Mouse (Mus musculus) gastrocnemius, postnatal 10 days (tissue): ENCODE measurements around the gene Gtf3c3. TPM values are rescaled to one million over a fixed set of nuclear protein-coding genes. Genes with fewer than 3 reads are reported as not detected.

ENCODE experiments used
- DNase-seq: peaks from one replicate; pipeline ENCODE4 v3.0.0; 2021; ENCODE audit warnings: mixed read lengths
- long read RNA-seq, 2 experiments: library from polyadenylated mRNA; stranded (forward); transcript quantifications; one replicate each; pipeline ENCODE4 v2.0.0; 2021
- total RNA-seq, 2 experiments: library from RNA; stranded (reverse); gene quantifications; 2 replicates each; pipeline ENCODE4 v1.2.3; 2021

Gene Gtf3c3
- total RNA-seq = 10 to 100 TPM; 12.8 to 14.1 TPM
- long read RNA-seq, experiment 1, full-length matches to known transcripts = 11 of 12 reads
- long read RNA-seq, experiment 1, partial matches to known transcripts = 1 of 12 reads
- long read RNA-seq, experiment 1, other reads (novel, unspliced or antisense) = 0 of 12 reads
- long read RNA-seq, experiment 2, full-length matches to known transcripts = 11 of 11 reads
- long read RNA-seq, experiment 2, partial matches to known transcripts = 0 of 11 reads
- long read RNA-seq, experiment 2, other reads (novel, unspliced or antisense) = 0 of 11 reads

DNA sequence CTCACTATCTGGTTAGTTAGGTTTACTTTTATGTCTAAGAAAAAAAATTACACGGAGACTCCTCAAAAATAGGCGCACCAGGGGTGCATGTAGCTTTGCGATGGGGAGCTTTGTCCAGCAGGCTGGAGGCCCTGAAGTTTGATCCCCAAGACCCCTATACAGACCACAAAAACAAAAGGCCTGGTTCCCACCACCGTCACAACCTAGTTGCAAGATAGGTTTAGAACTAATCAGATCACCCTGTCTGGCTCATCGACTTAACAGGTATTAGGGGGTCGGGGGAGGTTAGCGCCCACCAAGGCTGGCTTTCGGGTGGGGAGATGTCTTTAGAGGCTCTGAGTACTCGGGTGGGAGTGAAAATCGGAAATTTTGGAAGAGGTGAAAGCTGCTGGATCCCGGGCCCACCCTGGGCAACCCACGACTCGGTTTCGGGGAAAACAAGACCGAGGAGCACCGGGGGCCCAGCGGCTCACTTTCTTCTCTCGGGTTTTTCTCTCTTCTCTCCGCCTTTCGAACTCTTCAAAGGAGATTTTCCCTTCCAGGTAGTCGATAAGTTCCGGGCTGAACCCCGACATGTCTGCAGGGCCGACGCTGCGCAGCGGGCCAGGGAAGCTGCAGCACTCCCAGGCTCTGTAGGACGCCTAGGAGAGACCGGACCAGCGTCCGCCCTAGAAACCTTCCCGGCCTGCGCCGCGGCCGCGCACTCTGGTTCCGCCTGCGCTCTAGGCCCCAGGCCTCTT, at the start of gene Gtf3c3:
Gtf3c3 (minus strand) TSS at position 632 of the 740 bp plus-strand sequence.
- peak; percentile 80 for DNase-seq

DNA sequence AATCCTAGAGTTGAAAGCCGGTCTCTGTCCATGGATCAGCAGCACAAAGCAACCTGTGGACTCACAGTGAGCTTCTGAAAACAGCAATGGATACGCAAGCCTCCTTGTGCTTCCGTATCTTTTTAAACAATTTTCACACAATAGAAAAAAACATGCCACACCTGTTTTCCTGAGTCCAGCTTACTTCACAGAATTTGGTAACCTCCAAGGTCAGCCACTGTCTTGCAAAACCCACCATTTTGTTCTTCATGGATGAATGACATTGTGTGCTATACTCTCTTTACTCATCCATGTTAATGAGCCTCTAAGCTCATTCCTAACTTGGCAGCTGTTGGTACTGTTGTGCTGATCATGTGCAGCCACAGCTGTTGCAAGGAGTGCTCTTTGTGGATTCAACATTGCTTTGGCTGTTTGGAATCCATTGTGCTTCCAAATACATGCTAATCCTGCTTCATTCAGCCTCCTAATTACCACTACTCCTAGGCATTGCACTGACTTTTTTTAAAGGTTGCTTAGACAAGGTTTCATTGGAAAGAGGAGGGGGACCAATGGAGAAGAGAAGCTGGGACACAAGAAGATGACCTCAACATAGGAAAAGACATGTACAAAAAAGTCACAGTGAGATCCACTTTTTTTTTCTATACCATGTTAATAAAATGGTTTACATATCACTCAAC, 46.1 kb upstream of the Gtf3c3 start:
- no peak for DNase-seq

DNA sequence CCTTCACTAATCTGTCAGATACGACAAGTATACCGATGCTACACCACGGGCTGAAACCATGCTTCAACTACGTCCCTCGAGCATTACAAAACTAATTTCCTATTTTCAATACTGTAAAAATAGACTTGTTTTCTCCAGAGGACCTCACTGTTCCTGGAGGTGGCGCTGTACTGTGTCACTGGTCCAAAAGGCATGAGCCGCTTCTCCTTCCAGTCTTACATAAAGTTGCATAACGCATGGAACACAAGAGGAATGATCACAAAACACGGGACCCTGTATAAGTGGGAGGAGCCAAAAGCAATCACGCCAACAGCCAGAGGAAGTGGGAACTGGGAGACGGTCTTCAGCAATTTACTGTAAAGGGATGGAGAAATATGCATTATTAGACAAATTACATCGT, 41.7 kb upstream of the Gtf3c3 start:
- no peak for DNase-seq

DNA sequence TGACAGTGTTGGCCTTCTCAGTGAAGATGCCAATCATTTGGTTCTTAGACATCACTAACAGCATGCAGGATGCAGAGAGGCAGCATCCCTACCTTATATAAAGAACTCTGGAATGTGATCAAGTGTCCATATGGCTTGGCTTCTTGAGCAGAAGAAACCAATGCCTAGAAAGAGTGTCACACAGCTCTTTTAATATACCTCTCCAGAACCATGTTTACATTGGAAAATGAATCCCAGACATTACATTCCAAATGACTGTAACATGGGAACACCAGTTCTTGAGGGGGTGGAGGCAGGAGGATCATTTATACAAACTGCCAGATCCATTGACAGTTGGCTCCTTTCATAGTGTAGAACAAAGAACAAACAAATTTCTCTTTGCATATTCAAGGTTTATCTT, 29.9 kb upstream of the Gtf3c3 start:
- no peak for DNase-seq

DNA sequence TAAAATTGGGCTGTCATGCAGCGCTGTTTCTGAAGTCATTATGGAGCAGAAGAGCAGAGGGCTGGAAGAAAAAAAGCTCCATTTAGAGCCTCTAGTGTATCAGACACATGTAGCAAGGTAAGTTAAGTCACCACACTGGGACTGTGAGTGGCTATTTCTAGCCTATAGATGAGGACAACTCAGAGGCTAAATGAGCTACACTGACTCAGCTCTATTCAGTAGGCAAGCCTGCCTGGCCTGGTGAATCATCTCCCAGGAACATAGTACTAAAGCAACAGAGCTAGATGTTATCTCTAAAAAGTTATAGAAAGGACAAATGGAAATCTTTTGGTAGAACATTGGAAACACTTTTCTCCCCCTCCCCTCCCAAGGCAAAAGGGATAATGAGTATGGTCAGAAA, 28.6 kb upstream of the Gtf3c3 start:
- DNase-seq = no peak

DNA sequence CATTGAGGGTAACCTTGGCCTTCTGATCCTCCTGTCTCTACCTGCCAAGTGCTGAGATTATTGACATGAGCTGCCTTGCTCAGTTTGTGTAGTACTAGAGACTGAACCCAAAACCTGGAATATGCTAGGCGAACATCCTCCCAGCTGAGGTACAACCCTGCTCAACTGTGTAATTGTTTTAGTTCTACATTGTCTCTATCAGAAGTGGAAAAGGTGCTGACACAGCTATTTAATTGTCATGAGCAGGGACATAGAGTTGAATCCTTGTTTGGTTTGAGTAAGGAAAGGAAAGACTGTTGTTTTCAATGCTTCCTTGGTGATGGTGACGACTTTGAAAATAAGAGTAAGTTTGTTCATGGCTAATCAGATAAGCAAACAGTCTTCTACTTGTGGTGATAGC, 13.3 kb upstream of the Gtf3c3 start:
- no peak for DNase-seq

DNA sequence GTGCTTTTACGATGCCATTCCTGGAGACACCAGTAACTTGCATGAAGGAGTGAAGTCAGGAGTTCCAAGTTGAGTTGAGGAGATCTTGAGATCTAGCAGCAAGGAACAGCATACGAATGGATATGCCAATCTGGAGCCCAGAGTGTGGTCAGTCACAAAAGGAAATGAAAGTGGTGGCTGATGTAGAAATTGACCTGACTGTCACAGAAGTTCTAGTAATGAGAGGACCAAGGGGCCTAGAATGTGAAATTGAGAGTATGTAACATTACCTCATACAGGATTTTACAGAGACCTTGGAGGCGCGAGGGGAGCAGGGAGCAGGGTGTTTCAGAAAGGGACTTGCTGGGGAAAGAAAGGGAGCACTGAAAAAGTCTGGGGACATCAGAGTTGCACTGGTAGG, 10.1 kb upstream of the Gtf3c3 start:
- no peak for DNase-seq

DNA sequence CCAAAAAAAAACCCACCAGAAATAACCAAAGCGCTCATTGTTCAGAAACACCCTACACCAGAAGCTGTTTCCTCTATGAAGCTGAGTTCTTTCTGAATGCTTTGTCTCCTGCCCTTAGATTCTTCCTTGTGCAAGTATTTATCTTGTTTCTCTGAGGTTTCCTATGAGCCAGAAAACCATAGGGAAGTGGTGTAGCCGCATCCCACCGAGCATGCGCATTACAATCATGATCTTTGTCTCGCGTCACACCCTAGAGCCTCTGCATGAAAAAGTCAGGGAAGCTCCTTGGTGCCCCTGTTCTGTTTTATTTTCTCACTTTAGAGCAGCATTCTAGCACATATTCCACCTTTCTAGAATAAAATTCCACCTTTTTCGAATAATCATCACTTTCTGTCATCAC, 4.9 kb upstream of the Gtf3c3 start:
- DNase-seq = no peak

DNA sequence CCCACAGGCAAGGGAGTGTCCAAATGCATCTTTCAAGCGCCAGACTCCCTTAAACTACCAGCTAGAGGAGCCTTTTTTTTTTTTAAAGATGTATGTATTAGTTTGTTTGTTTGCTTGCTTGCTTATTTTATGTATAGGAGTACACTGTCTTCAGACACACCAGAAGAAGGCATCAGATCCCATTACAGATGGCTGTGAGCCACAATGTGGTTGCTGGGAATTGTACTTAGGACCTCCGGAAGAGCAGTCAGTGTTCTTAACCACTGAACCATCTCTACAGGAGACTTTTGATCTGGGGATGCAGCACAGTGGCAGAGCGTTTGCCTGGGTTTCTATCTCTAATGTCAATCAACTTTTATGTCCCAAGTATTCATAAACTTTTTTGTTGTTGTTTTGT, 307 bp upstream of the Gtf3c3 start:
- DNase-seq = no peak

DNA sequence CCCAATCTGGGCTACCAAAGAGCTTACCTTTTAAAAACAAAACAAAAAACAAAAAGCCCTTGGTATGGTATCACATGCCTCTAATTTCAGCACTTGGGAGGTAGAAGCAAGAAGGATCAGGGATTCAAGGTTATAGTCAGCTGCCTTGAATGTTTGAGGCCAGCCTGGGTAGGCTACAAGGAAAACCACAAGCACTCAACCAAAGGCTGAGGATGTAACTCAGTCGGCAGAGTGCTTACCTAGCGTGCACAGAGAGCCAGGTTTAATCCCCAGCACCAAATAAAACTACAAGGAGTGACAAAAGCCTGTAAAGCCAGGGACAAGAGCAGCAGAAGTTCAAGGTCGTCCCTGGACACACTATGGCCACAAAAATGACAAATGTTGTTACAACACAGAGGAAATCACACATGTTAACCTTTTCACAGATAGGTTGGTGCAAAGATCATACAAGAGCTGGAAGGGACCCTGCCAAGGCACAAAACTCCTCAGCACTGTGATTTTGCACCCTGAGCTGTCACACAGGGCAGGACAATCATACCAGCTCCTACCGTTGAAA, 16.5 kb downstream of the Gtf3c3 start:
- no peak for DNase-seq

DNA sequence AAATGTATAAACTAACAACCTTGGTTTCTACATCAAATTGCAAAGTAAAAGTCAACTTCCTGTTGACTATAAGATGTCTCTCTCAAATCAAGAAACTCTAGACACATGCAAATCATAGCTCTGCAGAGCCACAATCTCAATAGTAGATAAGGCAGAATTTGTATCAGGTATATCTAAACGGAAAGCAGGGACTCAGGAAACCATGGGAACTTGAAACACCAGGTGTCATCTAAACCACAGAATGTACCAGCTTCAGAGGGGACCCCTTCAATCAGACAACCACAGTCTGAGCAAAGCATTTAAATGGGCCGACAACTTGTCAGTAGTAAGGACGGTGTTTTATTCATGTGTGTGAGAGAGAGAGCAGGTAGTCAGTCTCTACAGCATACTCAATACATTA, 17.1 kb downstream of the Gtf3c3 start:
- DNase-seq = no peak

DNA sequence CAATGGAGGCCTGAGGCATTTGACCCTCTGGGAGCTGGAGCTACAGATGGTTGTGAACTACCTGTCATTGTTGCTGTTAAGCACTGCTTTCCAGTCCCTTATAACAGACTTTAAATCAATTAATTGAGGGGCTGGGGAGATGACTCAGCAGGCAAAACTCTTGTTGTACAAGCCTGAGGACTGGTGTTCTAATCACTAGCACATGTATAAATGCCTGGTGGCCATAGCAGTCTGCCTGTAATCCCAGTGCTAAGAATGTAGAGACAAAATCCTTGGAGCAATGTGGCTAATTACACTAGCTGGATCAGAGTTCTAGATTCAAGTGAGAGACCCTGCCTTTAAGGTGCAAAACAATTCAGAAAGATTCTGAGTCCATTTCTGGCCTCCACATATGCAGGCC, 36.0 kb downstream of the Gtf3c3 start:
- DNase-seq = no peak

DNA sequence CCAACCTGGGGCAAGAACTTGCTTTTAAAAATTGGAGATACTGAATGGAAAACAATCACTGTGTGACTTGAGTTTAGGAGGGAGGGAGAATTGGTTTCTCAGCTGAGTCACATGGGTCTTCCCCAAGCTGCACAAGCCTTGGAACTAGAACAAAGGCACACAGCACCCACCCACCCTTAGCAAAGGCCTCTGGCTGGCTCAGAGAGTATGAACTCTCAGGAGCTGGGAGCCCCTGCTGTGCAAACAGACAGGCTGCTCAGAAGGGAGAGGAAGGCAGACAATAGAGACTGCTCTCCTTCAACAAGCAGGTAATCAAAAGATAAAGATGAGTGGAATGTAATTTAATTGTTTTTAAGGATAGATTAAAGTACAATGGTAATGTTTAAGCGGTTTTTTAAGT, 54.5 kb downstream of the Gtf3c3 start:
- DNase-seq = no peak

DNA sequence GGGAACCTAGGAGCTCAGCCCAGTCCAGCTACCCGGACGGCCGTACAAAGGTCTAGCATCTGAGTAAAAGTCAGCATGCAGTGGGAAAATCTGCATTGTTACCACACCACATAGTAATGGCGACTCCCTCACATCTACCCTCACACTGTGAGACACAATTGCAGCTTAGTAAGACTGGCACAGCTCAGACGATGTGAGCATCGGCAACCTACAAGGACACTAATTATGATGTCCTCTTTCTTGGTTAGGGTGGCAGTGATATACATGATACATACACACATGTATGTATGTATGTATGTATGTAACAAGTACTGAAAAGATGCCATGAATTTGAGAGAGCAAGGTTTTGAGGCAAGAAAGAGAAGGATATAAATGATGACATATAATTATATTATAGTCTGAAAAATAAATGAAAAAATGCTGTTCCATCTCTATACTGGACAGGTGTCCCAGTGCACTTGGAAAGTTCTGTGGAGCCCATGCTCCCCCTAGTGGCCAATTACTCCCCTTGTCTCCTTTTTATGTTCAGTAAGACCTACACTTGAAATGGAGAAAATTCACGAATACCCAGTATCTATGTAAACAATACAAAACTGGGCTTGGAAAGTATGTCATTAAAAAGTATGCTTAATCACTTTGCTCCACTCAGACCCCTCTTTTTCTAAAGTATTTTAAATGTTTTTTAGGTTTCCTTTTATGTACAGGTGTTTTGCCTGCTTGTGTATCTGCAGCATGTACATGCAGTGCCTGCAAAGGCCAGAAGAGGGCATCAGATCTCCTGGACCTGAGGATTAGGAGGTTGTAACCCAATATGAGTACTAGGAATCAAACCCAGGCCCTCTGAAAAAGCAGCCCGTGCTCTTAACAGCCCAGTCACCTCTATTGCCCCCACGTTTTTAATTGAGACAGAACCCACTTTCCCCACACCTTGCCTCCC, 57.5 kb downstream of the Gtf3c3 start:
- DNase-seq = peak; percentile 60

DNA sequence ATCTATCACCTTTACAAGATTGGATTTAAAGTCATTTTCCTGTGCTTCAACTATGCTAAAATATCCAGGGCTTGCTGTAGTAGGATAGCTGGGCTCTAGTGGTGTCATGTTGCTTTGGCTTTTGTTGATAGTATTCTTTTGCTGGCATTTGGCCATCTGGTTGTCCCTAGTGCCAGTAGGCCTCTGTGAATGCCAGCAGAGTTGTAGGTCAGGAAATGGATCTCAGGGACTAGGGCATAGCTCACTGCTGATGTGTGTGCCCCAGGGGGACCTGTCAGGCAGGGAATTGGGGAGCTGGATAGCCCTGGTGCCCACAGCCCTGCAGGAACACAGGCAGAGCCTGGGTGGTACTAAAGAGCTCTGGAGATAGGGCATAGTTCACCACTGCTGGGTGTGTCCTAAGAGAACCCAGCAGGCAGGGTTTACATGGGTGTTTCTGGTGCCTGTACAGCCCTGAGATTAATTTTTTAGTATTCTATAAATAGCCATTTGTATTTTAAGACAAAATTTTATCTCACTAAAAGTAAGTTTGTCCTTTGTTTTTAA, 61.2 kb downstream of the Gtf3c3 start:
- no peak for DNase-seq

DNA sequence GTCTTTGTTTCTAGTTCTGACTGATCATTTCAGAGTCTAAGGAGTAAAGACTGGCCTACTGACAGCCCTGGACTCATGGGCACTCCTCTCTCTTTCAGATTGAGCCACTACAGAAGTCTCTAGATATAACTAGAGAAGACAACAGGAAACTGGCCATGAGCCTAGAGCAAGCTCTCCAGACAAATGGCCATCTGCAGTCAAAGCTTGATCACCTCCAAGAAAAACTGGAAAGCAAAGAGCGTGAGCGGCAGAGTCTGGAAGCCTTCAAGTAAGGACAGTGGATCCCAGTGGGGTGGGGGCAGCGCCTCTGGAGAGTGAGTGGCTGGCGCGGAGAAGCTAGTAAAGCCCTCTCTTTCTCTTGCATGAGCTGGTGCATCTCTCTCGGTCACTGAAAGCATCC, 82.2 kb downstream of the Gtf3c3 start:
- DNase-seq = no peak

DNA sequence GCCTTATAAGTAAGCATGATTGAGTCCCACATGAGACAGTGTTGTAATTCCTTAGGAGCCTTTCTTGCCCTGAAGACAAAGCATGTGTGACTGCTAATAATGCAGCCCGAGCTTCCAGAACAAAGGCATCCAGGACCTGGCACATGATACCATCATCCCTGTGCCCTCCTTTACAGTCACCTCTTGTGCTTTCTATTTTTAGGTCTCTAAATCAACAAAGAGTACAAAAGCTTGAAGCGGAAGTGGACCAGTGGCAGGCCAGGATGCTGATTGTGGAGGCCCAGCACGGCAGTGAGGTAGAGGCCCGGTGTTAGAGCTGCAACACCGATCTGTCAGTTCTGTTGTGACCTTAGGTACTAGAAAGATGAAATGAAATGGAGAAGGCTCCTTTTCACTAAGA, 83.3 kb downstream of the Gtf3c3 start:
- DNase-seq = no peak

DNA sequence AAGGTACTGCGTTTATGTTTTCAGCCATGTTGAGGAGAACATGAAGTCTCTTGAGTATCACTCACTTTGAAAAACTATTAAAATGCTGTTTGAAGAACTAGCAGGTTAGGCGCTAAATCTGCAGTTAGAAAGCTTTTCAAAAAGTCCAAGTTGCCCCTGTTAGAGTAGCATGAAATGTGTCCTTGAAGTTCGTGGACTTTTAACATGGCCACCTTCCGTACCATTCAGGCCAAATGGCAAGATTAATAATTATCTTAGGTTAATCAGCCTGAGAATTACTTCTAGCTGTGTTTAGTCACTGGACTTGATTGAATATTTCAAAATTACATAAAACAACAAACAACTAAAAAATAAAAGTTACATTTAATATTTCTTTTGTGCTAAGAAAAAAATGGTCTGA, 84.0 kb downstream of the Gtf3c3 start:
- DNase-seq = no peak
